Comparison of ENCODE assay signal across 10 mouse cellular contexts in the genomic region with DNA sequence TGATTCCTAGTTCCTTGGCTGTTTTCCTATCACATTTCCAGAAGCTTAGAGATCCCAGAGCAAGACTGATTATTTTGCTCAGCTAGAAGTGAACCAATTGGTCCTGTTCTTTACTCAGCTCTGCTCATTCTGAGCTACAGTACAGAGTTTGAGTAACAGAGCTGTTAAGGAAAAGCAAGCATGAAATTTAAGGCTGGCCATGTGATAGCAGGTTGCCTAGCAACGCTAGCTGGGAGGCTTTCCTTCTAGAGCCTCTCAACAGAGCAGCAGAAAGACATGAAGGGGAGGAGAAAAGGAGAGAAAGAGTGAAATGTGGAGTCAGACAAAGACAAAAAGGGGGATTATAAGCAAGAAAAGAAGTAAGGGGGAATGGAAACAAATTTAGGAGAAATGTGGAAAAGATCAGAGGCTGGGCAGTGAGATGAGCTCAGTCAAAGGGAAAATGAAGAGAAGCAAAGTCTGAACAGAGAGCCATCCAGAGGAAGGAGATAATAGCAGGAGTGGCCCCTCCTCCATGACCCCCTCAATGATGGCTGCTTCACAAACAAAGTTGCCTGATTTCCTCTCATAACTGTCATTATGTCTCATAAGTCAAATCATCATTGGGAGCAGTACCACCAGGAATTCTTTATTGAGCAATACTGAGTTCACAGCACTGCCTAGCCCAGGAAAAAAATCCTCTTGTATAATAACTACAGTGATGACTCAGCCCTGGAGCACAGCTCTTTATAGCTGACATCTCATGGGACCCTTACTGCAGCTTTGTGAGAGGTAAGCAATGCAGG. TPM values are rescaled to one million over a fixed set of nuclear protein-coding genes. Genes with fewer than 3 reads are reported as not detected.
DNase-seq lines count a peak whose midpoint lies in the region; ATAC-seq lines count a peak whose summit lies in the region.
"Had no signal": no experiment of that assay in that cellular context is flagged by ENCODE, and none has a peak within 500 bp of the region (broad histone marks: within the 10 kb centered on the region; RNA-seq: fewer than 3 reads in every experiment).

No protein-coding gene starts in this region.

- no peak overlapping the region for H3K9ac ChIP-seq in forebrain, embryonic 11.5 days (ENCODE audit: low read length)
- H3K9ac ChIP-seq in neural tube, embryonic 15.5 days (replicated peaks): no peak overlapping the region
- H3K9ac ChIP-seq: limb, embryonic 12.5 days had no signal

- ATAC-seq in forebrain, embryonic 11.5 days (replicated peaks; ENCODE audit: low FRiP score): peak; percentile 71; the same call in 1 of the 2 replicates
- peak; percentile 97 for ATAC-seq in neural tube, embryonic 15.5 days (ENCODE audit: low FRiP score)

- H3K36me3 ChIP-seq in forebrain, embryonic 11.5 days (ENCODE audit: control insufficient read depth, insufficient read depth, low read length): no peaks in the 10 kb centered on the region
- H3K36me3 ChIP-seq in neural tube, embryonic 15.5 days: no peaks in the 10 kb centered on the region
- H3K36me3 ChIP-seq: limb, embryonic 12.5 days had no signal

- DNase-seq in brain, embryonic 18.5 days (ENCODE audit: low read depth, low spot score): peak; percentile 56
- peak; percentile 50 for DNase-seq in forebrain, embryonic 11.5 days (ENCODE audit: low spot score)
- DNase-seq in layer of hippocampus, adult 9-11 months: peak; percentile 21
- DNase-seq in spleen, postnatal 4 days (ENCODE audit: low spot score in 2 of 2): no peak
- DNase-seq in spleen, postnatal 10 days (ENCODE audit: low spot score in 2 of 2): no peak
- no peak for DNase-seq in spleen, postnatal 14 days (ENCODE audit: low spot score in 2 of 2)
- DNase-seq: adrenal gland, postnatal 36 days; gastrocnemius, adult 2 months had no signal

- 28% methylated on average over 1 of the region's 1 CpGs for WGBS in forebrain, embryonic 11.5 days
- WGBS in neural tube, embryonic 15.5 days: 27% methylated on average over 1 of the region's 1 CpGs

- H3K4me2 ChIP-seq in forebrain, embryonic 11.5 days (ENCODE audit: low read depth, low read length, severe bottlenecking): no peak overlapping the region
- H3K4me2 ChIP-seq in neural tube, embryonic 15.5 days: no peak overlapping the region
- H3K4me2 ChIP-seq: limb, embryonic 12.5 days had no signal

- no peak overlapping the region for H3K27ac ChIP-seq in forebrain, embryonic 11.5 days (ENCODE audit: low read depth, low read length)
- H3K27ac ChIP-seq in neural tube, embryonic 15.5 days (replicated peaks): peak overlapping the region; percentile 56
- H3K27ac ChIP-seq: gastrocnemius, adult 2 months; limb, embryonic 12.5 days had no signal

- H3K27me3 ChIP-seq in forebrain, embryonic 11.5 days (ENCODE audit: control insufficient read depth, insufficient read depth, low read length): no peaks in the 10 kb centered on the region
- H3K27me3 ChIP-seq in neural tube, embryonic 15.5 days (replicated peaks): no peaks in the 10 kb centered on the region
- H3K27me3 ChIP-seq: limb, embryonic 12.5 days had no signal

- no peaks in the 10 kb centered on the region for H3K4me1 ChIP-seq in forebrain, embryonic 11.5 days (replicated peaks; ENCODE audit: control insufficient read depth, insufficient read depth, low read length)
- peaks cover 5% of the 10 kb centered on the region; the same call in 1 of the 2 replicates for H3K4me1 ChIP-seq in neural tube, embryonic 15.5 days
- H3K4me1 ChIP-seq: limb, embryonic 12.5 days had no signal

- no peaks in the 10 kb centered on the region for H3K9me3 ChIP-seq in forebrain, embryonic 11.5 days (ENCODE audit: control insufficient read depth, low read length)
- no peaks in the 10 kb centered on the region for H3K9me3 ChIP-seq in neural tube, embryonic 15.5 days (replicated peaks)
- H3K9me3 ChIP-seq: limb, embryonic 12.5 days had no signal

- H3K4me3 ChIP-seq in forebrain, embryonic 11.5 days (ENCODE audit: low read depth, low read length): no peak overlapping the region
- no peak overlapping the region for H3K4me3 ChIP-seq in neural tube, embryonic 15.5 days (replicated peaks)
- H3K4me3 ChIP-seq: gastrocnemius, adult 2 months; limb, embryonic 12.5 days had no signal

RNA-seq across cellular contexts. Expression of a gene that starts 36.0 kb away (rescaled TPM):
- 1.3 and 2.1 TPM in 2 replicates for polyA plus RNA-seq in forebrain, embryonic 11.5 days (2014; fragmentation: Nextera tagmentation; extraction: Ambion mirVana)
- polyA plus RNA-seq in neural tube, embryonic 15.5 days (2015; fragmentation: Nextera tagmentation; extraction: Ambion mirVana): 3.4 and 4.0 TPM in 2 replicates

Comparison
In these comparisons a context has a peak if more than half of its experiments do, and no peak if none do; other contexts are left out.
1. DNase-seq: peak in brain, embryonic 18.5 days (single experiment), forebrain, embryonic 11.5 days (single experiment) and layer of hippocampus, adult 9-11 months (single experiment); none in spleen, postnatal 4 days (0 of 2), spleen, postnatal 10 days (0 of 2) and spleen, postnatal 14 days (0 of 2).